Mouse (Mus musculus) heart, embryonic 14.5 days (tissue): Measurements from ENCODE around the gene Pdia4. TPM values are rescaled to one million over a fixed set of nuclear protein-coding genes. Genes with fewer than 3 reads are reported as not detected.
"Not testable (repeated sequence)": the region's sequence is repeated elsewhere in the genome, so short reads cannot be mapped to it uniquely, and the experiment has no call there.

Source experiments
- ATAC-seq: fragments of 200-750 bp; cut with Nextera tagmentation; 2 replicates; pipeline ENCODE4 v1.8.0; 2017; ENCODE audit warnings: low read depth, moderate TSS enrichment; ENCODE audit not compliant: insufficient number of reproducible peaks, insufficient read depth, low FRiP score
- H3K27ac ChIP-seq, 2 experiments: fragments of 200-500 bp in 1 of 2; fragments of 300-500 bp in 1 of 2; sonication (generic) in 1 of 2; replicated peaks in 1 of 2; 2 replicates each; pipeline ENCODE4 v1.5.1; 2012 to 2014; ENCODE audit warnings: low read depth in 2 of 2, low read length in 2 of 2, control low read depth in 1 of 2, mild to moderate bottlenecking in 1 of 2, mixed read lengths in 1 of 2; ENCODE audit not compliant: control insufficient read depth in 1 of 2, insufficient read depth in 1 of 2
- H3K27me3 ChIP-seq: fragments of 300-500 bp; sonication (generic); 2 replicates; pipeline ENCODE4 v1.6.1; 2014; ENCODE audit warnings: mild to moderate bottlenecking, low read length, control low read depth; ENCODE audit not compliant: control insufficient read depth, insufficient read depth
- H3K36me3 ChIP-seq: fragments of 300-500 bp; sonication (generic); 2 replicates; pipeline ENCODE4 v1.6.1; 2014; ENCODE audit warnings: mild to moderate bottlenecking, control low read depth, low read length, mixed read lengths; ENCODE audit not compliant: control insufficient read depth, insufficient read depth
- H3K4me1 ChIP-seq, 2 experiments: fragments of 200-500 bp in 1 of 2; fragments of 300-500 bp in 1 of 2; sonication (generic) in 1 of 2; 2 replicates each; pipeline ENCODE4 v1.6.1; 2012 to 2014; ENCODE audit warnings: low read length in 2 of 2, control low read depth in 1 of 2, mixed read lengths in 1 of 2; ENCODE audit not compliant: control insufficient read depth in 2 of 2, insufficient read depth in 2 of 2
- H3K4me2 ChIP-seq: fragments of 300-500 bp; sonication (generic); 2 replicates; pipeline ENCODE4 v1.6.1; 2014; ENCODE audit warnings: mild to moderate bottlenecking, low read length
- H3K4me3 ChIP-seq, 2 experiments: fragments of 200-500 bp in 1 of 2; fragments of 300-500 bp in 1 of 2; sonication (generic) in 1 of 2; 2 replicates each; pipeline ENCODE4 v1.5.1; 2012 to 2014; ENCODE audit warnings: low read length in 2 of 2, mild to moderate bottlenecking in 2 of 2, control low read depth in 1 of 2, low read depth in 1 of 2, moderate library complexity in 1 of 2; ENCODE audit not compliant: control insufficient read depth in 1 of 2, insufficient read depth in 1 of 2
- H3K9ac ChIP-seq: fragments of 300-500 bp; sonication (generic); 2 replicates; pipeline ENCODE4 v1.6.1; 2014; ENCODE audit warnings: mild to moderate bottlenecking, low read length
- H3K9me3 ChIP-seq: fragments of 300-500 bp; sonication (generic); 2 replicates; pipeline ENCODE4 v1.6.1; 2016; ENCODE audit warnings: low read length, control low read depth; ENCODE audit not compliant: control insufficient read depth
- WGBS: fragments of 180-500 bp; shearing (Covaris S2); extraction: QIAGEN DNeasy Blood & Tissue Kit; methylation state at CpG from one replicate; pipeline ENCODE4 v1.1.7; 2014; 5-methylcytosine and 5-hydroxymethylcytosine counted together
- polyA plus RNA-seq: library from polyadenylated mRNA; unstranded; fragments of >200 nt; fragmentation: Nextera tagmentation; extraction: Ambion mirVana; gene quantifications from 2 replicates; pipeline ENCODE4 v1.2.1, GENCODE M21; 2014

Gene Pdia4
- polyA plus RNA-seq: 149 TPM in 2 replicates

DNA sequence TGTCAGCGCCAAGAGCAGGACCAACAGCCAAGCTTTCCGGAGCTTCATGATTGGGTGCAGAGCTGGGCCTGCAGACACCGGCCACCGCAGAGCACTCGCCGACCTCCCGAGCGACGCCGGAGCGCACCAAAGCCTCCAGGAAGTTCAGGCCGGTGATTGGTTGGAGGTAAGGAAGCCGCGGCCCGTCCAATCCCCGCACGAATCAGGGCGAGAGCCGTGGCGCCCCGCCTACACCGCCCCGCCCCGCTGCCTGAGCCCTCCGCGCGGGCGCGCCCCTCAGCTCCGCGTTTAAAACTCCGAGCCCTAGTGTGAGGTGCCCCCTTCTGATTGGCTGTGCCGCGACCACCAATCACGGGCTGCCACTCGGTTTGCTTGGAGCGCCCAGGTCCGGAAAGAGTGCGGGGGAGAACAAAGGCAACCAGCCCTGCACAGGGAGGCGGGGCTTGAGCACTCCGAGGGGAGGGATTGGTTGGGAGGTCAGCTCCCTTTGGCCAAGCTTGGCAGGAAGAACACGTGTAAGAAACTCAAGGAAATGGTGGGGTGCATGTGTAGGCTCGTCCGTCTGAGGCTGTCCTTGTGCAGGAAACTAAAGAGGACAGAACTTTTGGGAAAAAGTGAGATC, at the start of gene Pdia4:
TSS of gene Pdia4 (minus strand) at position 174 of the 622 bp plus-strand sequence.
- no peaks in the 10 kb centered on the region for H3K9me3 ChIP-seq

DNA sequence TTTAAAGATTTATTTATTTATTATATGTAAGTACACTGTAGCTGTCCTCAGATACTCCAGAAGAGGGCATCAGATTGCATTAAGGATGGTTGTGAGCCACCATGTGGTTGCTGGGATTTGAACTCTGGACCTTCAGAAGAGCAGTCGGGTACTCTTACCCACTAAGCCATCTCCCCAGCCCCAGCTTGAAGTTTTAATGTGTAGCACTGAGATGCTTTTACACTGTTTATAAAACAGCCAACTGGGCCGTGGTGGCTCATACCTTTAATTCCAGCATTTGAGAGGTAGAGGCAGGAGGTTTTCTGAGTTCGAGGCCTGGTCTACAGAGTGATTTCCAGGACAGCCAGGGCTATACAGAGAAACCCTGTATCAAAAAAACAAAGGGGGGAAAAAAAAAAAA, 44.5 kb upstream of the Pdia4 start:
- not testable (repeated sequence) for ATAC-seq, H3K4me3 ChIP-seq
- WGBS: 88% methylated on average over 3 of the region's 3 CpGs

More for the DNA sequence above, at the start of gene Pdia4:
- Histone ChIP-seq H3K27me3 (no peaks in the 10 kb centered on the region), H3K27ac (peak within 1 kb of the TSS; percentile 87 to 97), H3K4me3 (peak within 1 kb of the TSS; percentile 77 to 83), H3K4me1 (peaks cover 6 to 15% of the 10 kb centered on the region in 2 experiments), H3K4me2 (peak within 1 kb of the TSS; percentile 84), H3K36me3 (0 out of 2 replicates have a peak, but pooled peaks cover 4% of the 10 kb centered on the region), H3K9ac (peak within 1 kb of the TSS; percentile 93)
- under 1% methylated on average over 38 of the region's 44 CpGs for WGBS
- ATAC-seq: peak; percentile 99

DNA sequence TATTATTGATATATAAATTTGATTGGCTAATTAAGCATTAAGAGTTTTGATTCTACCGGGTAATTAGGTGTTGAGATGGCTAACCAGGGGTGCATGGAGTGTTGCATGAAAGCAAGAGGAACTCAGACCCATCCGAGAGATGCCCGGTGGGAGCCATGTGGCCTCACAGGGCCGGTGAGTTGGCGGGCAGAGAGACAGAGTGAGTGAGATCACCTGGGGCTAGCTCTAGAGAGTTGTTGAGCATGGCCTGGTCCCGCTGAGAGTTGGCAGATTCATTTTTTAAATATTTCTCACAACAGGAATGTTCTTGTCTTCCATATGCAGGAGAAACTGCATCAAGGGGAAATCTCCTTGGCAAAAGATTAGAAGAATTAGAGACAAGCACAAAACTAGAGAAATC, 44.0 kb upstream of the Pdia4 start:
- Histone ChIP-seq H3K27ac (no peak overlapping the region), H3K4me3 (no peak overlapping the region), H3K27me3 (no peaks in the 10 kb centered on the region), H3K9ac (no peak overlapping the region), H3K4me1 (no peaks in the 10 kb centered on the region), H3K9me3 (no peaks in the 10 kb centered on the region), H3K36me3 (peaks cover 30% of the 10 kb centered on the region), H3K4me2 (no peak overlapping the region)
- ATAC-seq: no peak
- WGBS: 92% methylated on average over 6 of the region's 6 CpGs

More for the DNA sequence above, 44.5 kb upstream of the Pdia4 start:
- H3K9ac ChIP-seq, H3K4me2 ChIP-seq, H3K9me3 ChIP-seq, H3K27ac ChIP-seq, H3K27me3 ChIP-seq, H3K4me1 ChIP-seq: not testable (repeated sequence)
- H3K36me3 ChIP-seq: peaks cover 34% of the 10 kb centered on the region

DNA sequence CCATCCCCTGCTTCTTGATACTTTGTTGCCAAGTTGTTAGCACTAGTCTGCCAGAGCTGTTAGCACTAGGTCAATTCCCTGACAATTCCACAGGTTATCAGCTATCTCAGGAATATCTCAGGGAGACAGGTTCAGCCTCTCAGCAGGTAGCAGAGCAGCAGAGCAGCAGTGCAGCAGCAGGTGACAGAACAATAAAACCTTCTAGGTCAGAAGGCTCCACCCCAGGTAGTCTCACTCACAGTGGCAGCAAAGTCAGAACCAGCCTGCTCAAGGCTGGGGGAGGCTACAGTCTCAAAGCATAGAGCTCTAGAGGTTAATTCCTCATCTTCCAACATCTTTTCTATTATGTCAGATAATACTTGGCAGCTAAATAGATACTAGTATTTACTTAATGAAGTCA, 32.5 kb upstream of the Pdia4 start:
- H3K4me3 ChIP-seq: no peak overlapping the region
- no peaks in the 10 kb centered on the region for H3K4me1 ChIP-seq
- no peaks in the 10 kb centered on the region for H3K27me3 ChIP-seq
- no peak overlapping the region for H3K27ac ChIP-seq
- H3K36me3 ChIP-seq: 0 out of 2 replicates have a peak, but pooled peaks cover 4% of the 10 kb centered on the region
- no peaks in the 10 kb centered on the region for H3K9me3 ChIP-seq
- no peak for ATAC-seq
- no peak overlapping the region for H3K9ac ChIP-seq
- H3K4me2 ChIP-seq: no peak overlapping the region

DNA sequence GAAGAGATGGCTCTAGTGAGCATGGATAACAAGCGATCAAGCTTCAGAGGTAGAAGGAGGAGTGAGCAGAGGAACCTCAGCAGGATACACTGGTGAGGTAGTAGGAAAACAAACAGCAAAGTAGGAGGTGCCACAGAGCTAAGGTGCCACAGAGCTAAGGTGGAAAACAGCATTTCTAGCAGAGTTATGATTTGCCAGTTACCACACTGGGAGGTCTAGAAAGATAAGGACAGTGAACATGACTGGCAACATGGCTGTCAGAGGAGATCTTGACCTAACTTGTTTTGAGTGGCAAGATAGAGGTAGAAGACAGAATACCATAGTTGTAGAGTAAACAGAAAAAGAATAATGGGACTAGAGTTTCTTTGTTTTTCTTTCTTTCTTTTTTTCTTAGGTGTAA, 29.1 kb upstream of the Pdia4 start:
- ATAC-seq: no peak

DNA sequence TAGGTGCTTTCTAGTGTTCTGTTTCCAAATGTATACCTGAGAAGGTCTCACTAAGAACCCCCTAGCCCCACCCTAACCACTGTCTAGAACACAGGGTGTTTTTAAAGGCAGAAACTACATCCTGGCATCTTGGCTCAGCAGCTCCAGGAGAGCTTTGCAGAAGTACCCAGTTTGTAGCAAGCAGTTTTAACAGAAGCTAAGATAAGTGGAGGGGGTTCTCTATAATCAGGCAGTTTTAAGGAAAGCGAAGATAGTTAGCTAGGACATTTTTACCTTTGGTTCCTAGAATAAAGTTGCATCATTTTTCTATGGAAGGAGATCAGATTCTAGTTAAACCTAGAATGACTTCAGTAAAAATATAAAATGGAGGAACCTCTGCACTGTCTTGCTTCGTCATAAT, 28.6 kb upstream of the Pdia4 start:
- Histone ChIP-seq H3K4me2 (no peak overlapping the region), H3K36me3 (0 out of 2 replicates have a peak, but pooled peaks cover 11% of the 10 kb centered on the region), H3K27me3 (0 out of 2 replicates have a peak, but pooled peaks cover 4% of the 10 kb centered on the region), H3K9me3 (no peaks in the 10 kb centered on the region), H3K4me1 (peaks cover 4 to 11% of the 10 kb centered on the region in 2 experiments; a peak in 3 of 4 replicates), H3K27ac (no peak overlapping the region), H3K9ac (no peak overlapping the region), H3K4me3 (no peak overlapping the region)
- 94% methylated on average over 2 of the region's 2 CpGs for WGBS
- no peak for ATAC-seq

More for the DNA sequence above, 29.1 kb upstream of the Pdia4 start:
- H3K27me3 ChIP-seq: 0 out of 2 replicates have a peak, but pooled peaks cover 4% of the 10 kb centered on the region
- no peak overlapping the region for H3K9ac ChIP-seq
- peaks cover 4 to 6% of the 10 kb centered on the region in 2 experiments; a peak in 3 of 4 replicates for H3K4me1 ChIP-seq
- H3K4me2 ChIP-seq: no peak overlapping the region
- no peaks in the 10 kb centered on the region for H3K9me3 ChIP-seq
- no peak overlapping the region for H3K4me3 ChIP-seq
- WGBS: 88% methylated on average over 1 of the region's 1 CpGs
- H3K27ac ChIP-seq: no peak overlapping the region
- 0 out of 2 replicates have a peak, but pooled peaks cover 11% of the 10 kb centered on the region for H3K36me3 ChIP-seq

DNA sequence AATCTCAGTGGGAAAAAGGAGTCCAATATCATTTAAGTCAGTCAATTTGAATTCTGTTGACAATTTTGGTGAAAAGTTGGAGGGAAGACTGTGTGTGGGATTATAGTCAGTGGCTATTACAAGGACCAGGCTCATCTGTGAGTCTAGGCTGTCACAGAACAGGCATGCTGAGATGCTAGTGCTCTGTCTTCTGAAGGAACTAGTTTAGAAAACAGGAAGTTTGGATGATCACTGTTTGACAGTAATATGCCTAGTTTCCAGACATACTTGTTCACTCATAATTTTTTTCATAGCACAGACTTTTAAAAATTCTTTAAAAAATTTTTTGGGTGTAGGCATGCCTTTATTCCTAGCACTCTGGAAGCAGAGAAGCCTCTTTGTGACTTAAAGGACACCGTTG, 27.8 kb upstream of the Pdia4 start:
- Histone ChIP-seq H3K27ac (no peak overlapping the region; a peak in 1 of 4 replicates), H3K9ac (no peak overlapping the region), H3K27me3 (0 out of 2 replicates have a peak, but pooled peaks cover 4% of the 10 kb centered on the region), H3K36me3 (0 out of 2 replicates have a peak, but pooled peaks cover 11% of the 10 kb centered on the region), H3K9me3 (no peaks in the 10 kb centered on the region), H3K4me2 (no peak overlapping the region), H3K4me1 (peaks cover 4 to 15% of the 10 kb centered on the region in 2 experiments; a peak in 3 of 4 replicates), H3K4me3 (no peak overlapping the region)
- WGBS: 97% methylated on average over 1 of the region's 1 CpGs
- ATAC-seq: no peak
